ENCODE assay signal across 13 mouse cellular contexts in genomic region chr5:52218238-52218637, GRCm38 (mm10). TPM values are rescaled to one million over a fixed set of nuclear protein-coding genes. Genes with fewer than 3 reads are reported as not detected.
DNase-seq lines count a peak whose midpoint lies in the region; ATAC-seq and TF ChIP-seq lines count a peak whose summit lies in the region.
"Had no signal": no experiment of that assay in that cellular context is flagged by ENCODE, and none has a peak within 500 bp of the region (broad histone marks: within the 10 kb centered on the region; RNA-seq: fewer than 3 reads in every experiment).

No protein-coding gene starts in this region.

- ATAC-seq in heart, embryonic 16.5 days (replicated peaks; ENCODE audit: extremely low read depth, insufficient read depth, low FRiP score): 0 out of 2 replicates have a peak, but pooled peaks have one; percentile 9
- ATAC-seq in forebrain, postnatal 0 days: peak; percentile 20; the same call in 1 of the 2 replicates
- no peak for ATAC-seq in intestine, embryonic 16.5 days
- ATAC-seq: intestine, postnatal 0 days; lung, postnatal 0 days had no signal

- H3K27ac ChIP-seq in heart, embryonic 16.5 days (ENCODE audit: low read length): peak overlapping the region; percentile 61
- H3K27ac ChIP-seq in forebrain, postnatal 0 days (ENCODE audit: low read depth, low read length): no peak overlapping the region
- no peak overlapping the region for H3K27ac ChIP-seq in intestine, embryonic 16.5 days (ENCODE audit: low read length)
- H3K27ac ChIP-seq: layer of hippocampus, adult 2 months had no signal

- no peaks in the 10 kb centered on the region for H3K9me3 ChIP-seq in heart, embryonic 16.5 days (replicated peaks; ENCODE audit: control insufficient read depth, low read length)
- H3K9me3 ChIP-seq in forebrain, postnatal 0 days (ENCODE audit: low read length): no peaks in the 10 kb centered on the region
- no peaks in the 10 kb centered on the region for H3K9me3 ChIP-seq in intestine, embryonic 16.5 days (ENCODE audit: control insufficient read depth, low read length)

- no peaks in the 10 kb centered on the region for H3K36me3 ChIP-seq in heart, embryonic 16.5 days (ENCODE audit: control insufficient read depth, insufficient read depth)
- no peaks in the 10 kb centered on the region for H3K36me3 ChIP-seq in forebrain, postnatal 0 days (ENCODE audit: insufficient read depth)
- H3K36me3 ChIP-seq in intestine, embryonic 16.5 days (ENCODE audit: control insufficient read depth, insufficient read depth, low read length): no peaks in the 10 kb centered on the region

- DNase-seq in heart, postnatal 25 days (ENCODE audit: low spot score): no peak
- DNase-seq in right cerebral cortex, postnatal 4 days: peak; percentile 32
- no peak for DNase-seq in right cerebral cortex, adult 18-20 months
- DNase-seq in forebrain, postnatal 0 days: no peak
- DNase-seq in thymus, postnatal 4 days: no peak
- DNase-seq: cerebellum, adult 8-10 months; gastrocnemius, postnatal 10 days; liver had no signal

- H3K4me3 ChIP-seq in heart, embryonic 16.5 days (ENCODE audit: low read length): no peak overlapping the region
- no peak overlapping the region for H3K4me3 ChIP-seq in forebrain, postnatal 0 days (ENCODE audit: low read depth, low read length)
- H3K4me3 ChIP-seq in intestine, embryonic 16.5 days (ENCODE audit: low read length): no peak overlapping the region
- H3K4me3 ChIP-seq: layer of hippocampus, adult 2 months had no signal

- intact Hi-C loops in heart, postnatal 25 days (cut with DNase I): no loop called here

- peaks cover 33% of the 10 kb centered on the region for H3K4me1 ChIP-seq in heart, embryonic 16.5 days (ENCODE audit: control insufficient read depth, insufficient read depth, low read length)
- peaks cover 7% of the 10 kb centered on the region; the same call in 1 of the 2 replicates for H3K4me1 ChIP-seq in forebrain, postnatal 0 days (ENCODE audit: insufficient read depth)
- 0 out of 2 replicates have a peak, but pooled peaks cover 3% of the 10 kb centered on the region for H3K4me1 ChIP-seq in intestine, embryonic 16.5 days (ENCODE audit: control insufficient read depth, insufficient read depth, low read length)

- WGBS in heart, embryonic 16.5 days: 38% methylated on average over 6 of the region's 6 CpGs
- WGBS in forebrain, postnatal 0 days: 43% methylated on average over 6 of the region's 6 CpGs
- 53% methylated on average over 6 of the region's 6 CpGs for WGBS in intestine, embryonic 16.5 days

- TF ChIP-seq CTCF in forebrain, postnatal 0 days (IDR thresholded peaks at IDR 0.05; ENCODE audit: low read depth): no peak

- no peak overlapping the region for H3K9ac ChIP-seq in heart, embryonic 16.5 days (ENCODE audit: low read length)
- no peak overlapping the region for H3K9ac ChIP-seq in forebrain, postnatal 0 days
- H3K9ac ChIP-seq in intestine, embryonic 16.5 days (ENCODE audit: low read depth, low read length): no peak overlapping the region

- H3K27me3 ChIP-seq in heart, embryonic 16.5 days (ENCODE audit: control insufficient read depth, insufficient read depth, low read length): no peaks in the 10 kb centered on the region
- H3K27me3 ChIP-seq in forebrain, postnatal 0 days (ENCODE audit: insufficient read depth, low read length): no peaks in the 10 kb centered on the region
- no peaks in the 10 kb centered on the region for H3K27me3 ChIP-seq in intestine, embryonic 16.5 days (replicated peaks; ENCODE audit: control insufficient read depth, insufficient read depth, low read length)

- peak overlapping the region; percentile 39 for H3K4me2 ChIP-seq in heart, embryonic 16.5 days (ENCODE audit: low read depth, low read length)
- no peak overlapping the region for H3K4me2 ChIP-seq in forebrain, postnatal 0 days (ENCODE audit: low read depth)
- H3K4me2 ChIP-seq in intestine, embryonic 16.5 days (ENCODE audit: low read depth, low read length): no peak overlapping the region

RNA-seq across cellular contexts. Expression of gene Dhx15, which starts 27.9 kb away (rescaled TPM):
- 91.1 and 96.7 TPM in 2 replicates for polyA plus RNA-seq in heart, embryonic 16.5 days (2015; fragmentation: Nextera tagmentation; extraction: Ambion mirVana)
- total RNA-seq in heart, postnatal 25 days (2021): 10 to 100 TPM; 49.8 to 58.4 TPM
- total RNA-seq in forebrain, postnatal 0 days (2014; rRNA removed): 135 and 153 TPM in 2 replicates
- polyA plus RNA-seq in forebrain, postnatal 0 days (2015; fragmentation: Nextera tagmentation; extraction: Ambion mirVana): 78.4 and 79.5 TPM in 2 replicates
- polyA plus RNA-seq in intestine, embryonic 16.5 days (2015; fragmentation: Nextera tagmentation; extraction: Ambion mirVana): 118 and 127 TPM in 2 replicates
